Mouse (Mus musculus): ENCODE measurements at regions not wholly inside any gene's neighbourhood (a gene's known extent, or its start where the extent isn't known, plus 50 kb on each side); places are given as distances from the start of the nearest gene placed in this dataset.
A peak's percentile ranks its signal among the peaks of the same experiment; 100 is the strongest.

- peak; percentile 27 to 59 for DNase-seq
Measured at GRCm38 (mm10) chrX:152918212-152918611, 88.1 kb upstream of the Usp51 start.

- DNase-seq: peak in 1 of 2 experiments; percentile 5
Measured at GRCm38 (mm10) chrX:152926991-152927390, 79.3 kb upstream of the Usp51 start.

GRCm38 (mm10) chrX:152946201-152946600, 60.1 kb upstream of the Usp51 start:
- DNase-seq: no peak
